In genomic region chr4:34796294-34796693, GRCm38 (mm10) we compare ENCODE assay signal across 23 mouse cellular contexts. TPM values are rescaled to one million over a fixed set of nuclear protein-coding genes. Genes with fewer than 3 reads are reported as not detected.
DNase-seq lines count a peak whose midpoint lies in the region; ATAC-seq lines count a peak whose summit lies in the region.
"Had no signal": no experiment of that assay in that cellular context is flagged by ENCODE, and none has a peak within 500 bp of the region (broad histone marks: within the 10 kb centered on the region; RNA-seq: fewer than 3 reads in every experiment).

No protein-coding gene starts in this region.

- H3K27me3 ChIP-seq in forebrain, embryonic 11.5 days (ENCODE audit: control insufficient read depth, insufficient read depth, low read length) = no peaks in the 10 kb centered on the region
- no peaks in the 10 kb centered on the region for H3K27me3 ChIP-seq in forebrain, embryonic 14.5 days (replicated peaks; ENCODE audit: control insufficient read depth, insufficient read depth, low read length)
- H3K27me3 ChIP-seq in kidney, embryonic 14.5 days (ENCODE audit: control insufficient read depth, insufficient read depth, low read length) = no peaks in the 10 kb centered on the region
- H3K27me3 ChIP-seq in neural tube, embryonic 12.5 days (replicated peaks) = no peaks in the 10 kb centered on the region
- H3K27me3 ChIP-seq: heart, embryonic 13.5 days; intestine, embryonic 15.5 days had no signal

- 82% methylated on average over 5 of the region's 5 CpGs for WGBS in forebrain, embryonic 11.5 days
- WGBS in forebrain, embryonic 14.5 days = 71% methylated on average over 5 of the region's 5 CpGs
- 76% methylated on average over 5 of the region's 5 CpGs for WGBS in kidney, embryonic 14.5 days
- WGBS in neural tube, embryonic 12.5 days = 70% methylated on average over 5 of the region's 5 CpGs

- no peaks in the 10 kb centered on the region for H3K9me3 ChIP-seq in forebrain, embryonic 11.5 days (ENCODE audit: control insufficient read depth, low read length)
- H3K9me3 ChIP-seq in forebrain, embryonic 14.5 days (replicated peaks; ENCODE audit: control insufficient read depth, low read length) = no peaks in the 10 kb centered on the region
- no peaks in the 10 kb centered on the region for H3K9me3 ChIP-seq in kidney, embryonic 14.5 days (ENCODE audit: control insufficient read depth, low read length)
- H3K9me3 ChIP-seq in neural tube, embryonic 12.5 days = no peaks in the 10 kb centered on the region
- H3K9me3 ChIP-seq: embryonic facial prominence, embryonic 10.5 days; G1E; heart, embryonic 13.5 days; intestine, embryonic 15.5 days had no signal

- H3K9ac ChIP-seq in forebrain, embryonic 11.5 days (ENCODE audit: low read length) = no peak overlapping the region
- no peak overlapping the region for H3K9ac ChIP-seq in forebrain, embryonic 14.5 days (ENCODE audit: low read length)
- H3K9ac ChIP-seq in kidney, embryonic 14.5 days (ENCODE audit: low read depth, low read length) = no peak overlapping the region
- no peak overlapping the region for H3K9ac ChIP-seq in neural tube, embryonic 12.5 days
- H3K9ac ChIP-seq: heart, embryonic 13.5 days; intestine, embryonic 15.5 days had no signal

- H3K4me1 ChIP-seq in forebrain, embryonic 11.5 days (replicated peaks; ENCODE audit: control insufficient read depth, insufficient read depth, low read length) = no peaks in the 10 kb centered on the region
- no peaks in the 10 kb centered on the region for H3K4me1 ChIP-seq in forebrain, embryonic 14.5 days (ENCODE audit: control insufficient read depth, insufficient read depth, low read length)
- H3K4me1 ChIP-seq in kidney, embryonic 14.5 days (ENCODE audit: control insufficient read depth, insufficient read depth, low read length) = no peaks in the 10 kb centered on the region
- H3K4me1 ChIP-seq in neural tube, embryonic 12.5 days = no peaks in the 10 kb centered on the region
- H3K4me1 ChIP-seq: embryonic facial prominence, embryonic 10.5 days; heart, embryonic 13.5 days; intestine, embryonic 15.5 days had no signal

- no peak for DNase-seq in forebrain, embryonic 11.5 days (ENCODE audit: low spot score)
- DNase-seq in forebrain, embryonic 14.5 days (ENCODE audit: low spot score) = no peak
- peak; percentile 58 for DNase-seq in heart, adult 11 months
- no peak for DNase-seq in heart, postnatal 4 days
- DNase-seq in kidney, adult 18-20 months = no peak
- no peak for DNase-seq in neural tube, embryonic 10.5 days (ENCODE audit: extremely low spot score, low spot score)
- DNase-seq: adrenal gland, adult 8-10 months; adrenal gland, postnatal 36 days; B cell, adult 2 months; cerebellum, adult 2 months; gastrocnemius, postnatal 14 days; heart, postnatal 36 days had no signal

- no peak overlapping the region for H3K27ac ChIP-seq in forebrain, embryonic 11.5 days (ENCODE audit: low read depth, low read length)
- H3K27ac ChIP-seq in forebrain, embryonic 14.5 days (ENCODE audit: low read depth, low read length) = no peak overlapping the region
- H3K27ac ChIP-seq in kidney, embryonic 14.5 days (ENCODE audit: low read depth, low read length) = no peak overlapping the region
- H3K27ac ChIP-seq in neural tube, embryonic 12.5 days = no peak overlapping the region
- H3K27ac ChIP-seq: embryonic facial prominence, embryonic 10.5 days; heart, embryonic 13.5 days; intestine, embryonic 15.5 days had no signal

- ATAC-seq in forebrain, embryonic 11.5 days (replicated peaks; ENCODE audit: low FRiP score) = peak; percentile 51; the same call in 1 of the 2 replicates
- ATAC-seq in forebrain, embryonic 14.5 days = no peak; the same call in 1 of the 2 replicates
- 0 out of 2 replicates have a peak, but pooled peaks have one; percentile 35 for ATAC-seq in kidney, embryonic 14.5 days (ENCODE audit: low FRiP score, low TSS enrichment)
- 0 out of 2 replicates have a peak, but pooled peaks have one; percentile 41 for ATAC-seq in neural tube, embryonic 12.5 days (ENCODE audit: low FRiP score, low read depth)
- ATAC-seq: CD4-positive, CD25-positive, alpha-beta regulatory T cell, adult 4 months; intestine, embryonic 15.5 days had no signal

- H3K4me3 ChIP-seq in forebrain, embryonic 11.5 days (ENCODE audit: low read depth, low read length) = no peak overlapping the region
- H3K4me3 ChIP-seq in forebrain, embryonic 14.5 days (ENCODE audit: low read depth, low read length) = no peak overlapping the region
- H3K4me3 ChIP-seq in kidney, embryonic 14.5 days (ENCODE audit: low read length) = no peak overlapping the region
- no peak overlapping the region for H3K4me3 ChIP-seq in neural tube, embryonic 12.5 days
- H3K4me3 ChIP-seq: embryonic facial prominence, embryonic 10.5 days; heart, embryonic 13.5 days; intestine, embryonic 15.5 days had no signal

- H3K4me2 ChIP-seq in forebrain, embryonic 11.5 days (ENCODE audit: low read depth, low read length, severe bottlenecking) = no peak overlapping the region
- H3K4me2 ChIP-seq in forebrain, embryonic 14.5 days (ENCODE audit: low read length) = no peak overlapping the region
- H3K4me2 ChIP-seq in kidney, embryonic 14.5 days (replicated peaks; ENCODE audit: low read depth, low read length) = no peak overlapping the region
- no peak overlapping the region for H3K4me2 ChIP-seq in neural tube, embryonic 12.5 days (replicated peaks)
- H3K4me2 ChIP-seq: heart, embryonic 13.5 days; intestine, embryonic 15.5 days had no signal

- no peaks in the 10 kb centered on the region for H3K36me3 ChIP-seq in forebrain, embryonic 11.5 days (ENCODE audit: control insufficient read depth, insufficient read depth, low read length)
- no peaks in the 10 kb centered on the region for H3K36me3 ChIP-seq in forebrain, embryonic 14.5 days (ENCODE audit: control insufficient read depth, insufficient read depth, low read length)
- no peaks in the 10 kb centered on the region for H3K36me3 ChIP-seq in kidney, embryonic 14.5 days (ENCODE audit: control insufficient read depth, insufficient read depth, low read length)
- no peaks in the 10 kb centered on the region for H3K36me3 ChIP-seq in neural tube, embryonic 12.5 days
- H3K36me3 ChIP-seq: embryonic facial prominence, embryonic 10.5 days; G1E; heart, embryonic 13.5 days; intestine, embryonic 15.5 days had no signal

RNA-seq across cellular contexts. Expression of gene Smim8, which starts 18.1 kb away (rescaled TPM):
- polyA plus RNA-seq in forebrain, embryonic 11.5 days (2014; fragmentation: Nextera tagmentation; extraction: Ambion mirVana) = 42.1 and 48.9 TPM in 2 replicates
- polyA plus RNA-seq in forebrain, embryonic 14.5 days (2014; fragmentation: Nextera tagmentation; extraction: Ambion mirVana) = 55.0 and 68.2 TPM in 2 replicates
- total RNA-seq in heart, postnatal 4 days (2021) = 10 to 100 TPM; 35.5 to 38.4 TPM
- 48.7 and 67.9 TPM in 2 replicates for polyA plus RNA-seq in kidney, embryonic 14.5 days (2014; fragmentation: Nextera tagmentation; extraction: Ambion mirVana)
- polyA plus RNA-seq in neural tube, embryonic 12.5 days (2016; fragmentation: Nextera tagmentation; extraction: Ambion mirVana) = 42.3 and 43.5 TPM in 2 replicates

RNA-seq across cellular contexts. Expression of gene Gm136, which starts 40.2 kb away (rescaled TPM):
- not detected in 2 replicates for polyA plus RNA-seq in forebrain, embryonic 11.5 days (2014; fragmentation: Nextera tagmentation; extraction: Ambion mirVana)
- not detected in 2 replicates for polyA plus RNA-seq in forebrain, embryonic 14.5 days (2014; fragmentation: Nextera tagmentation; extraction: Ambion mirVana)
- not detected for total RNA-seq in heart, postnatal 4 days (2021)
- polyA plus RNA-seq in kidney, embryonic 14.5 days (2014; fragmentation: Nextera tagmentation; extraction: Ambion mirVana) = not detected in 2 replicates
- not detected in 2 replicates for polyA plus RNA-seq in neural tube, embryonic 12.5 days (2016; fragmentation: Nextera tagmentation; extraction: Ambion mirVana)
- total RNA-seq: adrenal gland, adult 8-10 months; adrenal gland, postnatal 36 days; G1E; gastrocnemius, adult 18-20 months; gastrocnemius, postnatal 14 days; heart, postnatal 36 days had no signal
- polyA plus RNA-seq: CD4-positive, CD25-positive, alpha-beta regulatory T cell, adult 4 months; cerebellum, adult 2 months; embryonic facial prominence, embryonic 10.5 days; embryonic facial prominence, embryonic 14.5 days; G1E; gonadal fat pad, adult 2 months; heart, embryonic 13.5 days; heart, postnatal 0 days; intestine, embryonic 15.5 days had no signal
